Mouse (Mus musculus): Measurements from ENCODE around the gene 2310034G01Rik.

Gene 2310034G01Rik

DNA sequence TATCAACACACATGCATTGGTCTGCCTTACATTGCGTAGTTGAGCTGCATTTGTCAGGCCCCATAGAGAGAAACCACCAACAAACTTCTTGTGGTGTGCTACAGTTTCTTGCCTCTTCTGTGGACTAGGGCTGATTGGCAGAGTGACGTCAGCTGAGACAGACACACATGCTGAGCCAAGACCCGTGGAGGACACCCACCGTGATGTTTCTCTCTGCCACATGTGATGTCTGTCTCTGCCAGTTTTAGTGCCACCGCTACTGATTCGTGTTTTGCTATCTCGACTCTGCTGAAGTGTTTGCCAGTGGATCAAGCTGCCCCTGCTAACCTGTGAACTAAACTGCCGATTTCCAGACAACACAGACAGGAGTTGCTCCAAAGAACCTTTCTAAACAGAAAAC lies 12.0 kb upstream of the 2310034G01Rik start:
- in situ Hi-C loops (cut with MboI; ENCODE audit: low sequenced_read_pairs): no loop called here

DNA sequence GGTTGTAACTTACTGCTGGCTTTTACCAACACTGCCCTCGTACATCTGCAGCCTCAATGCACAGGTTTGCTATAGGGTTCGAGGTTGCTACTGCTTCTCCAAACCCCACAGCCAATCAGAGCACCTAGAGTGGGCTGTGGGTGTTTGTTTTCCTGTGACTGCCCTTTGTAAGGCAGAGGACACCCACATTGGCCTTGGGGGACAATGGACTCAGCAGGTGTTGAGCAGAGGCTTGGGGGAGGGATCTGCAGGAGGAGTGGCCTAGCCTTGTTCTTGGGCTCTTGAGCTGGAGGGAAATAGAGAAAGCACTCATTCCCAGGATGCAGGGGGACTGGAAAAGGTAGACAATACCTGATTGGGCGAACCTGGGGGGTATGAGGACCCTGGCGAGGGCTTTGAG lies 8.3 kb upstream of the 2310034G01Rik start:
- in situ Hi-C loops (cut with MboI; ENCODE audit: low sequenced_read_pairs): no loop called here

DNA sequence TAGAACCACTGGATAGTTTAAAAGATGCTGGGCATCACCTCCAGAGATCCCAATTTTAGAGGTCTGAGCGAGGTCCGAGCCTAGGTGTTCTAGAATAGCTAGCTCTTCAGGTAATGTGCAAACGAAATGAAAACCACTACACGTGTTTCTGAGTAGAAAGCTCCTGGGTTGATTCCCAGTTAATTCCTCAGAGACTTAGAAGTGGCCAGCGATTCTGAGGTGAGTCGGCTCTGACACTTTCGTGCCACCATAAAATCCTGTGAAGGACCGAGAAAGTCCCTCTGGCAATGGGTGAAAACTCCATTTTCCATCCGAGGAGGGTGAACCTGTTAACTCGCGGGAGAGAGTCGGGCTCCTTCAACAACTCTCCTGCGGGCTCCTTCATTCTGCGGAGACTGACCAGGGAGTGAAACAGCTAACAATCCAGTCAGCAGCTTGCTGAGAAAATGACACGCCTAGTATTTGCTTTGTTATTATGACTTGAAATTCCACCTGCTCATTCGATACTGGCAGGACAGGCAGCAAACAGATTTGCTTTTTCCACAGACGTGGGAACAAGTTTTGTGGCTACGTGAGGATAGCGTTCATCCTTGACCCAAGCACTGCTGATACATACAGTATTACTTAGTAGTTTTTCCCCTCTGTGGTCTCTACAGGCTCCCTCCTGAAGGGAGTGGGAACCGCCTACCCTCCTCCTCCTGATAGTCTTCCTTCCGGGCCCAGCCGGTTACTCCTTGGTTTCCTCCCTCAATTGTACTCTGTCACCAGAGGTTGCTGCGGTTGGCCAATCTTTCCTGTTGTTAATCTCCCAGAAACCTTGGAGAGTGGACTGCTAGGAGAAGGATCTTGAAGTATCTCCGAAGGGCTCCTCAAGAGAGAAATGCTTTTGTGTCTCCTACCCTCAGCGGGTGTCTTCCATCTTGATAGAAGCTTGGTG lies 7.5 kb upstream of the 2310034G01Rik start:
- in situ Hi-C loops (cut with MboI; ENCODE audit: low sequenced_read_pairs): no loop called here

DNA sequence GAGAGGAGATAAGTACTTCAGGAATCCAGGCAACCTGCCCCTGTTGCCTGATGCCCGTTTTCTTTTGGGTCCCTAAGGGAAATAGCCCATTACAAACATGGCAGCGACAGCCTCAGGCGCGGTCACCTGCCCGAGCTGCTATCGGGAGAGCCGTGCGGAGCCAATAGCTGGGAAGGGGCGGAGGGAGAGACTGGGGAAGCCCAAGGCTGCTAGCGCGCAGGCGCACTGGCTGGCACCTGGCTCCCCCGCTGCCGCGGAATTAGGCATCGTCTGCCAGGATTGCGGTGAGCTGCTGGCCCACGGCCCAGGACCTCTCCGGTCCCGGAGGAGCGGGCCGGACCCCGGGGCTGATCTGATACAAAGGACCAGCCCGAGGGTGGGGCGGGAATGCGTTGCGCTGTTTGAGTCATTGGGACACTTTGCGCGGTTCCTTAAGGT lies 6.6 kb upstream of the 2310034G01Rik start:
- in situ Hi-C loops (cut with MboI; ENCODE audit: low sequenced_read_pairs): no loop called here

DNA sequence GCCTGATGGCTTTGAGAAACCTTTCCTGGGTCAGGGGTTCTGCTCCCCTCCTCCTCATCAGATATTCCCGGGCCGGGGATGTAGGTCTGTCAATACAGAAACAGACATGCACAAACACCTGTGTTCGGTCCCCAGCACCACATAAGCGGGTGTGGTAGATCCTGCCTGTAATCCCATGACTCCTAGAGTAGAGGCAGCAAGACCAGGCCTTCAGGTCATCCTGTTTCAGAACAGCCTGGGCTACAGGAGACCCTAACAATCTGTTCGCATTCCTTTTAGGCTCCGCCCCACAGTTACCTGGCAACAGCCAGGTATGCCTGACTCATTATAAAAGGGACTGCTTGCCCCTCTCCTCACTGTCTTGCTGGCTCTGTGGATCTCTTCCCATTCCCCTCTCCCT lies 552 bp downstream of the 2310034G01Rik start:
- in situ Hi-C loops (cut with MboI; ENCODE audit: low sequenced_read_pairs): no loop called here

DNA sequence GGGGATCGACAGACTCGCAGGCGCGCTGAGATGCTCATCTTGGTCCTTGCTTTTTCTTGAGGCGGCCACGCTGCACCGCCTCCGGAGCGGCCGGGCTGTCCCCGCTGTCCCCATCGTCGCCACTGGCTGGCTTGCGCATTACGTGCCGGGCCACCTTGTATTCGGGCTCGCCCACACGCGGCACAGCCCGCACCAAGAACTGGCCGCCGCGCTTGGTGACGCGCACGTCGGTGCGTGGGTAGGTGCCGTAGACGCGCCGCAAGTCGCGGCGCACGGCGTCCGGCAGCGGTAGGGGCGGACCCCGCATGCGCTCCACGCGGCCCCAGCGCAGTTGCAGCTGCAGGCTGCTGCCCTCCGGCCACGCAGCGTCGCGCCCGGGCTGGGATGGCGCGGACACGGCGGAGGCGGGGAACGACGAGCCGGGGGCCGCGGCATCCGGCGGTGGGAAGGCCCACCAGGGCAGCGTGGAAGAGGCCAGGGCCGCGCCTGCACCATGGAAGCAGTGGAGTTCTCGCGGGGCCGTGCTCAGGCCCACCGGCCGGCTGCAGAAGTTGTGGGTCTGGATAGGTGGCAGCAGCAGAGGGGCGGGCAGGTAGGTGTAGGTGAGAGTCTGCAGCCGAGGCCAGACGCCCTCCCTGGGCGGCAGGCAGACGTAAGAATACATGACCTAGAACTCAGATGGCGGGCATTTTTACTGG lies 1.2 kb downstream of the 2310034G01Rik start:
- in situ Hi-C loops (cut with MboI; ENCODE audit: low sequenced_read_pairs): no loop called here

DNA sequence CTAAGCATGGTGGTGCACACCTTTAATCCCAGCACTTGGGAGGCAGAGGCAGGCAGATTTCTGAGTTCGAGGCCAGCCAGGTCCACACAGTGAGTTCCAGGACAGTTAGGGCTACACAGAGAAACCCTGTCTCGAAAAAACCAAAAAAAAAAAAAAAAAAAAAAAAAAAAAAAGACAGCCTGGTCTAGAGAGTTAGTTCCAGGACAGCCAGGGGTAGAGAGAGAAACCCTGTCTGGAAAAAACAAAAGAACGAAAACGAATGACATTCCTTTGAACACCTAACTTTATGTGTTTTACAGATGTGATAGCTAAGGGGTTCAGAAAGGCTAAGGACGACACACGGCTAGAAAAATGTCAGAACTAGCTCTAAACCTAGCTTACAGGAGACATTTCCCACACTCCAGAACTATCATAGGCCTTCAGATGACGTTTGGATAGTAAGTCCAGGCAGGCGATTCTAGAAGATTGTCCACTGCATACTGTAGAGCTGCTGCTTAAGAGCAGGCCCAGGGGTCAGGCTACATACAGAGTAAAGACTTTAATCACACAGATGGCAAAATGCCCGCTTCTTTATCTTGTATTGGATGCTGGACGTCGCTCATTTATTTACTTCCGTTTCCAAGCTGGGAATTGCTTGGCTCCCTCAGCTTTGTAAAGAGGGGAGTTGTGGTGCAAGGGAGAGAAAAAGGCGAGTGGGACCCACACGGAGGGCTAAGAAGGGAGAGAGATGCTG lies 2.0 kb downstream of the 2310034G01Rik start:
- in situ Hi-C loops (cut with MboI; ENCODE audit: low sequenced_read_pairs): no loop called here

DNA sequence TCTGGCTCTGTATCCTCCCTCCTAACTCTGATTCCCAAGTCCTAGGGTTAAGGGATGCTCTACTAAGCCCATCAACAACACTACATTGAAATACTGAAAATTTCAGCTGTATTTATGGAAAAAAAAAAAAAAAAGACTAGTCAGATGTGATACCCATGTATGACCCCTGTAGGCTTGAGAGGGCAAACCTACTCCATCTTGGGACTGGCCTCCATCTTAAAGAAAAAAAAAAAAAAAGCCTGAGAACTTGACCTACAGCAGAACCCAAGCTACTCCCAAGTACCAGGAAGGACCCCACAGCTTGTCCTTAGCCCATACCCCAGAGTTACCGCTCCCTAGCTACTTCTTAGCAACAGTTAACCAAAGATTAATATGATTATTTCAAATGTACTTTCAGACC lies 3.0 kb downstream of the 2310034G01Rik start:
- in situ Hi-C loops (cut with MboI; ENCODE audit: low sequenced_read_pairs): no loop called here

DNA sequence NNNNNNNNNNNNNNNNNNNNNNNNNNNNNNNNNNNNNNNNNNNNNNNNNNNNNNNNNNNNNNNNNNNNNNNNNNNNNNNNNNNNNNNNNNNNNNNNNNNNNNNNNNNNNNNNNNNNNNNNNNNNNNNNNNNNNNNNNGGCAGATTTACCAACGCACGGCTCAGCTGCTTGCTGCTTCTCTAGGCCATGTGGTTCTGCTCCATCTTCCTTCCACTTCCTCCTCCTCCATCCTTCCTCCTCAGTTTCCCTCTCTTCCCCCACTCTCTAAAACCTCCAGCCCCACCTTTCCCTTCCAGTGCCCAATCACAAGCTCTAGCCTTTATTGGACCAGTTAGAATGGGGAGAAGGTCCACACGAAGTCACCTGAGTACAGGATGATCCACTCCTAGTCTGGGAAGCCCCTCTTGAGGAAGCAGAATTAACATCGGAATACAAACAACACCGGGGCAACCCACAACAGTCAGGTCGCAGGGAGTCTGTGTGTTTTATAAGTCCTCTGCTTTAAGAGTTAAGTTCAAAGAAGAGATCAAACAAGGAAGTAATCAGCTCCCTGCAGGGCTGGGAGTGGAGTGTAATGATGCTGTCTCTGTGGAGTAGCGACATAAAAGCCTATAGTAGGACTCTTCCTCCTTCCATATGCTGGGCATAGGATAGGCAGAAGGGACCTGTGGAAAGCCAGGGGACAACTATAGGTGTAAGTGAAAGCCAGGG lies 5.2 kb downstream of the 2310034G01Rik start:
- in situ Hi-C loops (cut with MboI; ENCODE audit: low sequenced_read_pairs): no loop called here

DNA sequence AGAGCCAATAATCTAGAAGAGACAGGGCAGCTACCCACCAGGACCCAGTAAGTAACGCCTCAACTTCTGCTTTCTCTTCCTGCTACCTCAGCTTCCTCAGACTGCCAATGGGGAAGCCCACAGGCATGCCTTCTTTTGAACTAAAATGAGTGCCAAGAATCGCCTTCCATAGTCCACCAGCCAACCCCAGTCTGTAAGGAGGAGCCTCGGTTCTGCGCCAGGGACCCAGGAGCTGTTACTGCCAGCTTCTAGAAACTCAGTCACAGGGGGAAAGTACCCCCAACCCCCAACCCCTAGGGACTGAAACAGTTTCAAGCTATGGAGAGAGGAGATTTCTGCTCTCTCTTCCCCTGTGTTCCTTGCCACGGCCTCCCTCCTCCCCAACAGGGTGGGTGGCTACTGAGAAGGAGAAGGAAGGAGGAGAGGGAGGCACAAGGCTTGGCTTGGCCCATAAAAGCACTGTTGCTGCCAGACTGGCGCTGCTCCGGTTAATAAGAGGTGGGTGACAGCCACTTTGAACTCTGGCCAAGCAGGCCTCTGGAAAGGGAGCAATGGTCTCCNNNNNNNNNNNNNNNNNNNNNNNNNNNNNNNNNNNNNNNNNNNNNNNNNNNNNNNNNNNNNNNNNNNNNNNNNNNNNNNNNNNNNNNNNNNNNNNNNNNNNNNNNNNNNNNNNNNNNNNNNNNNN lies 10.7 kb downstream of the 2310034G01Rik start:
- in situ Hi-C loops (cut with MboI; ENCODE audit: low sequenced_read_pairs): no loop called here

DNA sequence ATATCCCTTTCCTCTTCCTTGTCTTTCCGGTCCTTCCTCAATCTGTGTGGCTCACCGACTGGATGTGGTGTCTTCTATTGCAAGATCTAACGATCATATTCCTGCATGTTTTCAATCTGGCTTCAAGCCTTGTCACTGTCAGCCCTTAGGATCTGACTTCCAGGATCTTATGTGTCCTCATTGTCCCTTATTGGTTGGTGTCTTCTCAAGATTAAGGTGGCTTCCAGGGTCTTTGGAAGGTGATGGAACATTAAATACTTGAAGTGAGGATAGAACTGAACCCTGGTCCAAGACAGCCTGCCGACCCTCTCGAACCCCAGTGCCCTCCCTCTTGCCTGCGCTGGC lies 11.2 kb downstream of the 2310034G01Rik start:
- in situ Hi-C loops (cut with MboI; ENCODE audit: low sequenced_read_pairs): no loop called here

DNA sequence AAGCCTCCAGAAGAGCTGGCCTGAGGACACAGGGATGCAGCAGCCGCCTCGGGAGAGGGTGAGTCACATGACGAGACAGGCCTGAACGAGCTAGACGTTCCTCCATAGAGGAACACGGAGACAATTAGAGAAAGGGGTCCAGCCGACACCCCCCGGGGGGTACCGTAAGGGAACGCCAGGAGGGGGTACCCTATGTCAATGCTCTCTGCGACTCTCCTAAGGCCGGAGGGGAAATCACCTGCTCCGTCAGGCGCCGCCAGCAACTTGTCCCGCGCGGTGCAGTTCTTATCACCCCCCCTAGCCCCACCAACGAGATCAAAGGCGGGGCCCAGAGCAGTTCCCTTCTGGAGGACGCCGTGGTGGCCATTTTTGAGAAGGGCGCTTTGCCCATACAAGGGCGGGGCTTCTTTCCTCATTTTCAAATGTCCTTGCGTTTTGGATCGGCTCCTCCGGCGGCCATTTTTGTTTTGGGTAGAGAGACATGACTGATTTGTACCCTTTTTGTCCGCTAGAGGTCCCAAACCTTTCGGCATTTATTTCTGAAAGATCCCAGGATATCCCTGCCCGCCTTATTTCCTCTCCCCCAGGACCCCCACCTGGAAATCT lies 11.7 kb downstream of the 2310034G01Rik start, which contains the start of gene Cuedc2:
Gene Cuedc2, minus strand, starts transcription at position 372 of the 606 bp plus-strand sequence.
- in situ Hi-C loops (cut with MboI; ENCODE audit: low sequenced_read_pairs): no loop called here

DNA sequence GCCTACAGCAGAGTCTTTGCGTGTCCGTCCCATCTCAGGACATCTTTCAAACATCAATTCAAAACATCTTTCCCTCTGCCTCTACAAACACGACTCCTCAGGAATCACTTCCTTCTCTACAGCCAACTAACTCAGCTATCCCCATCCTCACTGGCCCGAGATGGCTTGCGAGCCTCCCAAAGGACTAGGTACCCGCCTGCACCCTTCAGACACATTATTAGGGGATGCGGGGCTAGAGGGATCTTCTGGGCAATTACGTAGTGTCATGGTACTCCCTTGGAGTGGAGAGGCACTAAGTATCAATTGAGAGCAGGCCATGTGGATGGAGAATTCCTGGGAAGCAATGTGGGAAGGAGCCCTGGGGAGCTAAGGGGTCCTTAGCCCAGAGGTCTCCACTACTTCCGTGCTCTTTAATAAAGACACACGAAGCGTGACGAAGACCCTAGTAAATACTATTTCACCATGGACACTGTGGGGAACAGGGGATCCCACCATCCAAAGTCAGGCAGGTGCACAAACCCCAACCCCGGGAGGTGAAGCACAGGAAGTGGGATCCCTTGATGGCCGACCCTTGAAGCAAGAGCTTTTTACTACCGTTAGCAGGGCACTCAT lies 12.3 kb downstream of the 2310034G01Rik start:
- in situ Hi-C loops (cut with MboI; ENCODE audit: low sequenced_read_pairs): no loop called here

DNA sequence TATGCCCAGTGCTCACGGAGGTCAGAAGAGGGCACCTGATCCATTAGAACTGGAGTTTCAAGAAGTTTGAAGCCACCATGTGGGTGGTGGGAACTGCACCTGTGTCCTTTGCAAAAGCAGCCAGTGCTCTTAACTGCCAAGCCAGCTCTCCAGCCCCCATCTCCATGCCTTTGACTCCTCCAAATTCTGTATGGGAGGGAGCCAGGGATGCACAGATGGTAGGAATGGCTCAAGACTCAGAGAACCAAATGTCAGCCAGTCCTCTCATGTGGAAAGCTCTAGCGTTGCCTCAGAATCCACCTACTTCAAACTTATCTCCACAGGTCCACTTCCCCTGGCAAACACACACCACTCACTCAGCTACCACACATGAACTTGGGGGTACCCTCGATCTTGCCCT lies 16.2 kb downstream of the 2310034G01Rik start:
- in situ Hi-C loops (cut with MboI; ENCODE audit: low sequenced_read_pairs): no loop called here

DNA sequence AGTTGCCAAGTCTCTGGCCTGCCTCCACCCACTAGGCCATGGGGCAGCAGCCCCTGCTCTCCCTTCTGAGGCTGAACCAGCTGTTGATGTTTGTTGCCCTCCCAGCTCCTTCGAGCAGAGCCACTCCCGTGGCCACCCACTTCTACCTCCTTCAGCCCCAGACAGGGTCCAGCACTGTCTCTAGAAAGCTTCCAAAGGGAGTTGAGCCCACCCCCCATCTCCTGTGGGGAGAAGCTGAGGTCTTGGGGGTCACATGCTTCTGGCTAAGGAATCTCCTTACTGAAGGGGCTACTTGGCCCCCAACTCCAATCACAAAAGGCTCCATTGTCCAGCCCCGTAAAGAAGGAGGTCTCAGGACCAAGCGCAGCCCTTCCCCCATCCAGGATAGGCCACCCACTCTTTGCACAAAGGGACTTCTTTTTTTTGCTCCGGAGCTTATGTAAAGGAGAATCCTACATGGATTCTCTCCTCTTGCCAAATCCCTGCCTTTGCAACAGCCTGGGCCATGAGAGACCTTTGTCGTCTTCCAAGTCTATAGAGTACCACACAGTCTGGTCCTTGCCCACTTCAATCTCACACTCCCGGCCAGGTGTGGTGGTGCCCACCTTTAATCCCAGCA lies 17.3 kb downstream of the 2310034G01Rik start:
- in situ Hi-C loops (cut with MboI; ENCODE audit: low sequenced_read_pairs): no loop called here

DNA sequence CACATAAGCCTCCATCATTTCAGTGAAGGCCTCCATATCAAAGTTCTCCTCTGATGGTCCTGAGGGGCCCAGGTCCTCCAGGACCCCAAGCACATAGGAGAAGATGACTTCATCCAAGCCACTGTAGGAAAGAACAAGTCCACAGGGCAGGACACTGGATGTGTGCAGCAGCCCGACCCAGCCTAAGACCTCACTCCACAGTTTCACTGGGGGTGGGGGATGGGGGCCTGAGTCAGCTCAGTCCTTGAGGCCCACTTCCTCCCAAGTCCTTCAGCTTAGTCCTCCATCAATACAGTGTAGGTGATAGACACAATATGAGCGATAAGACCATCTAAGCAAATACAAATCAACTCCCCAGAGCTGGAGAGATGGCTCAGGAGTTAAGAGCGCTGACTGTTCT lies 18.2 kb downstream of the 2310034G01Rik start:
- in situ Hi-C loops (cut with MboI; ENCODE audit: low sequenced_read_pairs): no loop called here

DNA sequence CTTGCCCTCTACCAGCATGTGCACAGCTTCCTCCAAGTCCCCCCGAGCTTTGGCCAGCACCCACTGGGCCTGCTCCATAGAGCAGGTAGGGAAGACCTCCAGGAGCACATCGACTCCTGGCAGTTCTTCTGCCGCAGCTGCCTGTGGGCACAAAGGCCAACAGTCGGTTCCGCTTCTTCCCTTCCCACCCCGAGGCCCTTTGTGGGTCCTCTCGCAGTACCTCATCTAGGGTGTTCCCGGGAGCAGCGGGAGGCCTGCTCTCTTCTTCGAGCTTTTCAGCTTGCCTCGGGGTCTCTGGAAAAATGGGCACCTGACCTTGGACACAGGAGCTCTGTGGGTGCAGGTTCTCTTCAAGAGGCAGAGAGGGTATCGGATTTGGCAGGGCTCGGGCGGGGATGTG lies 18.8 kb downstream of the 2310034G01Rik start:
- in situ Hi-C loops (cut with MboI; ENCODE audit: low sequenced_read_pairs): no loop called here

DNA sequence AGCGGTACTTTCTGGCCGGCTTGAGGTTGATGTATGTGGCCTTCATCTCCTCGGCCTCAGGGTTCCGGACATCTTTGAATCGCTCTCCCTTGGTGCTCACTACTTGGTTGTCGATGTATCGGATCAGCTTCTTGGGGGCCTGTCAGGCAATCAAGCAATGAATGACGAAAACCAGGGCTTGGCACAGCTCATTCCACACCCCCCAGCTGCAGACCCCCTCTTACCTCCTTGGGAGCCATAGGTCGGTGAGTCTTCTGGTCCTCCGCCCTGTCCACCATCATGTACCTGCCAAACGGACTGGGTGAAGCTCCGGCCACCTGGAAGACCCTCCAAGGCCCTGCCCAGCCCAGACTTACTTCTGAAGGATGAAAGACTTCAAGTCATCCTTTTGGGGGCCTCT lies 19.4 kb downstream of the 2310034G01Rik start:
- in situ Hi-C loops (cut with MboI; ENCODE audit: low sequenced_read_pairs): no loop called here

DNA sequence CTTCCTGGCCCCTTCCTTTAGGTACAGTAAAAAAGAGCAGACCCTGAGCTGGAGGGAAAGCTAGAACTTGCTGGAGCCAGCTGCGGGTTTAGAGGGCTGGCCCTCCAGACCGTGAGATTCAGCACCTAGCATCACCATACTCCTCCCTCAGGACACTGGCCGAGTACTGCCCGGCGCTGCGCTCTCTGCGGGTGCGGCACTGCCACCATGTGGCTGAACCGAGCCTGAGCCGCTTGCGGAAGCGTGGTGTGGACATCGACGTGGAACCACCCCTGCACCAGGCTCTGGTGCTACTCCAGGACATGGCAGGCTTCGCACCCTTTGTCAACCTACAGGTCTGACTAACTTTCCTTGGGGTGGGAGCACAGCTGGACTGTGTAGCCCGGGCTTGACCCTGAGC lies 20.2 kb downstream of the 2310034G01Rik start:
- in situ Hi-C loops (cut with MboI; ENCODE audit: low sequenced_read_pairs): no loop called here

Data from CH12F3 (cell line).